Mouse (Mus musculus): Measurements from ENCODE around the gene Nbea. TPM values are rescaled to one million over a fixed set of nuclear protein-coding genes. Genes with fewer than 3 reads are reported as not detected.

The Nbea gene
- polyA plus RNA-seq, 1 experiment from 2014 or later, result 5.4 TPM

DNA sequence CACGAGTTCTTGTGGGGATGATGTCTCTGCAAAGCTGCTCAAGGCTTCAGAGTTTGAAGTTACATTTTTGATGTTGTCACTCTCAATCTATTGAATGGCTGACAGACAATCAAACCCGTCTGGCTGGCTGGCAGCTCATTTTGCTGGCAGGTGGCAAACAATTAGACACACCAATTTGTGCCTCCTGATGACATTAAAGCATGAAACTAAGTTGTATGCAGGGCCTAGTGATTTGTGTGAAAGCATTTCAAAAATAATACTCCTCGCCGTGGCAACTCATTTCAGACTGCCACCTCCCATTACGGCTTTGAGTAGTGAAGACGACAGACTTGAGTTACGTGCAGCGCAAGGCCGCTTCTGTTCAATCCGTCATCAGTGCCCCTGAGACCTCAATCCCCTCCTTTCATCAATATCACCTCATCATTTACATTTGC lies 217.8 kb downstream of the Nbea start:
- Histone ChIP-seq H3K4me3 (ENCODE audit: low read length) (no peak overlapping the region), H3K4me2 (ENCODE audit: low read depth, low read length) (no peak overlapping the region), H3K27me3 (ENCODE audit: control insufficient read depth, insufficient read depth, low read depth, low read length) (no peaks in the 10 kb centered on the region), H3K27ac (ENCODE audit: low read length) (no peak overlapping the region), H3K36me3 (ENCODE audit: control insufficient read depth, insufficient read depth, low read length) (0 out of 2 replicates have a peak, but pooled peaks cover 4% of the 10 kb centered on the region), H3K9ac (ENCODE audit: low read length) (no peak overlapping the region), H3K9me3 (ENCODE audit: control insufficient read depth, low read length) (no peaks in the 10 kb centered on the region), H3K4me1 (replicated peaks; ENCODE audit: control insufficient read depth, insufficient read depth, low read length) (no peaks in the 10 kb centered on the region)
- no peak for ATAC-seq (ENCODE audit: low read depth)
- WGBS, result 62% methylated on average over 10 of the region's 10 CpGs

DNA sequence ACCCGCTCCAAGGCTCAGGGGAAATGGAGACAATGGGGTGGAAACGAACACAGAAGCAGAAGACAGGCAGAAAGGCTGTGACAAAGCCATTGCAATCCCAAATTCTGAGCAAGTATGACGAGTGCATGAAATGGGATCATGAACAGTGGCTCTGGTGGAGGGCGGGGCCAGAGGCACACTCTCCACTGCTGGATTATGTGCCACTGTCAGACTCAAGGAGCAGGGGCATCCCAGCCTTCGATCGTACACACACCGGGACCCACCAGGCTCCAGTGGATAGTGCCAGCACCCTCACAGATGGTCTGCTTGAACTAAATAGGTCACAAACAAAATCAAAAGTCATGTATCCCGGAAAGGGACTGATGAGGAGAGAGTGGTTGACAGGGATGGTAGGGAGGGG lies 220.5 kb downstream of the Nbea start:
- WGBS, result 71% methylated on average over 8 of the region's 8 CpGs
- 0 out of 2 replicates have a peak, but pooled peaks cover 4% of the 10 kb centered on the region for H3K36me3 ChIP-seq (ENCODE audit: control insufficient read depth, insufficient read depth, low read length)
- H3K4me2 ChIP-seq (ENCODE audit: low read depth, low read length), result no peak overlapping the region
- H3K27me3 ChIP-seq (ENCODE audit: control insufficient read depth, insufficient read depth, low read depth, low read length), result no peaks in the 10 kb centered on the region
- H3K4me3 ChIP-seq (ENCODE audit: low read length), result no peak overlapping the region
- no peak for ATAC-seq (ENCODE audit: low read depth)
- H3K9ac ChIP-seq (ENCODE audit: low read length), result no peak overlapping the region
- H3K27ac ChIP-seq (ENCODE audit: low read length), result no peak overlapping the region
- no peaks in the 10 kb centered on the region for H3K4me1 ChIP-seq (replicated peaks; ENCODE audit: control insufficient read depth, insufficient read depth, low read length)
- no peaks in the 10 kb centered on the region for H3K9me3 ChIP-seq (ENCODE audit: control insufficient read depth, low read length)

DNA sequence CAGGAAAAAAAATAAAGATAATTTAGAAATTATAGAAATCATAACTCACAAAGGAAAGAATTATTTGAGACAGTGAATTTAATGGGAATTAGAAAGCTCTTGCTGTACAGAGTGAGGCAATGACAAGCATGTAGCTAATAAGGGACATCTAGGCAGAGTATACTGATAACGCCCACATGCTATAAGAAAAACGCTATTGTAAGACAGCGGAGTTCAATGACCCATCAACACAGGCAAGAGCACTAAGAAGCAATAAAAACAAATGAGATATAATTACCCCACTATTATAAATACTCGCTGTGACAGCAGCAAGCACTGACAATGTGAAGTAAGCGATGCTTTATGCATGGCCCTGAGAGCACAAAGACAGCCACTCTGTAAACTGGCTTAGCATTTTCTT lies 233.5 kb downstream of the Nbea start:
- ATAC-seq (ENCODE audit: low read depth), result no peak

DNA sequence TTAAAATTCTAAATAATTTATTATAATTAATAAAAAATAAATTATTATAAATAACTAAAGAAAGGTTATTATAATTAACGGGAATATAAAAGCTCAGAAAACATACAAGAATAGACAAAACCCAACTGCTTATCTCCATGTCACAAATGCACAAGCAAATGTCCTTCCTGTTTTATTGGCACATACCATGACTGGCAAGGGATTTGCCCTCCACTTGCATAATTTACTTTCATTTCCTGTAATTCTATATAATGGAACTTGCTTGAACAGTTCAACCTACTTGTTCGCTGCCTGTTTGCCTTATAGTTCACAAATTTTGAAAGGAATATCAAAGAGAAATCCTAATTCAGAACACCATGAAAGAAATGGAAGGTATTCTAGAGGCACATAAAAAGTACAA lies 234.4 kb downstream of the Nbea start:
- Histone ChIP-seq H3K9me3 (ENCODE audit: control insufficient read depth, low read length) (no peaks in the 10 kb centered on the region), H3K4me2 (ENCODE audit: low read depth, low read length) (no peak overlapping the region), H3K4me1 (replicated peaks; ENCODE audit: control insufficient read depth, insufficient read depth, low read length) (no peaks in the 10 kb centered on the region), H3K9ac (ENCODE audit: low read length) (no peak overlapping the region), H3K27me3 (ENCODE audit: control insufficient read depth, insufficient read depth, low read depth, low read length) (no peaks in the 10 kb centered on the region), H3K27ac (ENCODE audit: low read length) (no peak overlapping the region), H3K4me3 (ENCODE audit: low read length) (no peak overlapping the region), H3K36me3 (ENCODE audit: control insufficient read depth, insufficient read depth, low read length) (no peaks in the 10 kb centered on the region)
- WGBS, result 86% methylated on average over 2 of the region's 2 CpGs
- no peak for ATAC-seq (ENCODE audit: low read depth)

More for the DNA sequence above, 233.5 kb downstream of the Nbea start:
- Histone ChIP-seq H3K27ac (ENCODE audit: low read length) (no peak overlapping the region), H3K36me3 (ENCODE audit: control insufficient read depth, insufficient read depth, low read length) (no peaks in the 10 kb centered on the region), H3K9ac (ENCODE audit: low read length) (no peak overlapping the region), H3K4me1 (replicated peaks; ENCODE audit: control insufficient read depth, insufficient read depth, low read length) (no peaks in the 10 kb centered on the region), H3K9me3 (ENCODE audit: control insufficient read depth, low read length) (no peaks in the 10 kb centered on the region), H3K4me2 (ENCODE audit: low read depth, low read length) (no peak overlapping the region), H3K4me3 (ENCODE audit: low read length) (no peak overlapping the region), H3K27me3 (ENCODE audit: control insufficient read depth, insufficient read depth, low read depth, low read length) (no peaks in the 10 kb centered on the region)
- 81% methylated on average over 5 of the region's 5 CpGs for WGBS

DNA sequence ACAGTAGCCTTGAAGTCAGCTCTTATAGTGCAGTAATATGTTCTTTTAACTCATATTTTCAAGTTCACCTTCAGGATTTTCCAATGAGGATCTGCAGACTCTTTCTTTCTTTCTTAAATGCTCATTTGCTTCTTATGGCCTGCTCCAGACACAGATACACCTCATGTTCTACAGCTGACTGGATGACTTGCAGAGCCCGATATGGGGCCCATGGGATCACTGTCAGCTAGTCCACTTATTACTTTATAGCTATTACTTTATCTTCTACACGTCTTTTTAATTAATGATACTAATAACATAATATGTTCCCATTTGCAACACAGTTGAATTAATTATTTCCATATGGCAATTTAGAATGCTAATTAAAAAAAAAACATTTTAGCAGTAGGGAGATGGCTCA lies 256.2 kb downstream of the Nbea start:
- H3K9me3 ChIP-seq (ENCODE audit: control insufficient read depth, low read length), result no peaks in the 10 kb centered on the region
- no peak overlapping the region for H3K27ac ChIP-seq (ENCODE audit: low read length)
- WGBS, result 88% methylated on average over 2 of the region's 2 CpGs
- no peak overlapping the region for H3K4me2 ChIP-seq (ENCODE audit: low read depth, low read length)
- no peaks in the 10 kb centered on the region for H3K4me1 ChIP-seq (replicated peaks; ENCODE audit: control insufficient read depth, insufficient read depth, low read length)
- H3K27me3 ChIP-seq (ENCODE audit: control insufficient read depth, insufficient read depth, low read depth, low read length), result no peaks in the 10 kb centered on the region
- H3K9ac ChIP-seq (ENCODE audit: low read length), result no peak overlapping the region
- H3K4me3 ChIP-seq (ENCODE audit: low read length), result no peak overlapping the region
- no peaks in the 10 kb centered on the region for H3K36me3 ChIP-seq (ENCODE audit: control insufficient read depth, insufficient read depth, low read length)
- ATAC-seq (ENCODE audit: low read depth), result no peak

DNA sequence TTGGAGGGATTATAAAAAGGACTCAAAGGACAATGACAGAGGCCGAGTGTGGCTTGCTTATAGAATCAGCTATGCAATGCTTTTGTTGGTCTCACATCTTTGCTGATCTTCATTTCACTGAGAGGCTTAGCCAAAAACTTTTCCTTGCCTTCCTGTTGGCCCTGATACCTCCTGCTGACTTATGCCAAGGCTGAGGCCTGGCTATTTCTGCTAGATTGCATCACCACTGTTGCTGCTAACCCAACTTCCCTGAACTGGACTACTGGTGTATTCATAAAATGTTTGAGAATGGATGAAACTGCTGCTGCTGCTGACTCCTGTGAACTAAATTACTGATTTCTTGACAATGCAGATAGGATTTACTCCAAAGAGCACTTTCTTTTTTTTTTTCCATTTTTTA lies 274.2 kb downstream of the Nbea start:
- no peak overlapping the region for H3K4me2 ChIP-seq (ENCODE audit: low read depth, low read length)
- 80% methylated on average over 1 of the region's 1 CpGs for WGBS
- no peak overlapping the region for H3K27ac ChIP-seq (ENCODE audit: low read length)
- no peaks in the 10 kb centered on the region for H3K36me3 ChIP-seq (ENCODE audit: control insufficient read depth, insufficient read depth, low read length)
- no peak for ATAC-seq (ENCODE audit: low read depth)
- no peaks in the 10 kb centered on the region for H3K27me3 ChIP-seq (ENCODE audit: control insufficient read depth, insufficient read depth, low read depth, low read length)
- no peak overlapping the region for H3K4me3 ChIP-seq (ENCODE audit: low read length)
- no peaks in the 10 kb centered on the region for H3K9me3 ChIP-seq (ENCODE audit: control insufficient read depth, low read length)
- no peak overlapping the region for H3K9ac ChIP-seq (ENCODE audit: low read length)
- no peaks in the 10 kb centered on the region for H3K4me1 ChIP-seq (replicated peaks; ENCODE audit: control insufficient read depth, insufficient read depth, low read length)

DNA sequence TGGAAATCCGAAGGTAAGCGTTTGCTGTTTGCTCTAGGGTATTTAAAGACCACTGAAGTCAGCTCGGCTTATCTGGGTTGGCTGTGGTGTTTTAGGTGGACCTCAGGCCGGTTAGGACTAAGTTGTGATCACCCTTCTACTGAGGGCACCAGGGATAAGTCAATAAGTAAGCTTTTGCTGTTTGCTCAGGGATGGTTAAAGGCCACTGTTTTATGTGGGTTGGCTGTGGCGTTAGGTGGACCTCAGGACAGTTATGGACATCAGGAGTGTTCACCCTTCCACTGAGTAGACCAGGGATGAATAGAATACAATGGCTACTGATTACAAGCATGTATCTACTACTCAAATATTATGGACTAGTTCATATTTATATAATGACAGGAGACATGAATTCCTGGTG lies 292.9 kb downstream of the Nbea start:
- WGBS, result 74% methylated on average over 5 of the region's 5 CpGs
- H3K9me3 ChIP-seq (ENCODE audit: control insufficient read depth, low read length), result no peaks in the 10 kb centered on the region
- no peaks in the 10 kb centered on the region for H3K36me3 ChIP-seq (ENCODE audit: control insufficient read depth, insufficient read depth, low read length)
- H3K27me3 ChIP-seq (ENCODE audit: control insufficient read depth, insufficient read depth, low read depth, low read length), result no peaks in the 10 kb centered on the region
- H3K9ac ChIP-seq (ENCODE audit: low read length), result no peak overlapping the region
- H3K27ac ChIP-seq (ENCODE audit: low read length), result no peak overlapping the region
- H3K4me2 ChIP-seq (ENCODE audit: low read depth, low read length), result no peak overlapping the region
- no peaks in the 10 kb centered on the region for H3K4me1 ChIP-seq (replicated peaks; ENCODE audit: control insufficient read depth, insufficient read depth, low read length)
- H3K4me3 ChIP-seq (ENCODE audit: low read length), result no peak overlapping the region
- no peak for ATAC-seq (ENCODE audit: low read depth)

DNA sequence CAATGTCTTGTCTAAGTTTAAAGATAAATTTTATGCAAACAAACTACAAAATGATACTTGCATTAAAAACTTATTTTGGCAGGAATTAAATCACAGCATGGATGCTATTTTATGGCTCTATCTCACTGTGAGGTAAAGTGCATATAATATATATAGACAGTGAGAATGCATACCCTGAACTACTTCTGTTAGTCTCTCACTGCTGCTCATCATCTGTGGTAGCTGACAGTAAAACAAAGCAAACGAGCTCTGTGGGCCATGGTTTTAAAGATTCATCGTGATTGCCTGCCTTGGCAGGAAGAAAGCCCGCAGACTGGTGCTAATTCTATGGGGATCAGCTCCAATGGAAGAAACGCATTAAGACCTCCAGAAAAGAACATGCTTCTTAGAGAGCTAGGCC lies 294.3 kb downstream of the Nbea start:
- H3K9ac ChIP-seq (ENCODE audit: low read length), result no peak overlapping the region
- no peak overlapping the region for H3K4me2 ChIP-seq (ENCODE audit: low read depth, low read length)
- no peaks in the 10 kb centered on the region for H3K36me3 ChIP-seq (ENCODE audit: control insufficient read depth, insufficient read depth, low read length)
- H3K9me3 ChIP-seq (ENCODE audit: control insufficient read depth, low read length), result no peaks in the 10 kb centered on the region
- no peaks in the 10 kb centered on the region for H3K27me3 ChIP-seq (ENCODE audit: control insufficient read depth, insufficient read depth, low read depth, low read length)
- no peak overlapping the region for H3K4me3 ChIP-seq (ENCODE audit: low read length)
- no peaks in the 10 kb centered on the region for H3K4me1 ChIP-seq (replicated peaks; ENCODE audit: control insufficient read depth, insufficient read depth, low read length)
- no peak overlapping the region for H3K27ac ChIP-seq (ENCODE audit: low read length)
- 77% methylated on average over 4 of the region's 4 CpGs for WGBS
- no peak for ATAC-seq (ENCODE audit: low read depth)

DNA sequence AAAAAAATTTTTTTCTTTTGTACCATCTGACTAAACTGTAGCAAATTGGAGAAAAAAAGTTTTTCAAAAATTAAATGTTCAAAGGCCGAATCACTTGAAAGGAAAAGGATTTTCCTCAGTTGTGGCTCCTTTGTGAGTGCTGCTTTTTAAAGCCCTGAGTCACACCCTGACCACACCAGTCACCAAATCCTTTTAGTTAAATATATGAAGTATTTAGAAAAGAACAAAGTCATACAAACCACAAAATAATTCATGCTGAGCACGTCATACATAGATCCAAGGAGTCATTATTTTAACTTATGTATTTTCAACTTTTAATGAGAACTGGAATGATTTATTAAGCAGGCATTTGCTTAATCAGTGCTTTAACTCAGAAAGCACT lies 295.7 kb downstream of the Nbea start:
- Histone ChIP-seq H3K9ac (ENCODE audit: low read length) (no peak overlapping the region), H3K27ac (ENCODE audit: low read length) (no peak overlapping the region), H3K9me3 (ENCODE audit: control insufficient read depth, low read length) (no peaks in the 10 kb centered on the region), H3K36me3 (ENCODE audit: control insufficient read depth, insufficient read depth, low read length) (no peaks in the 10 kb centered on the region), H3K27me3 (ENCODE audit: control insufficient read depth, insufficient read depth, low read depth, low read length) (no peaks in the 10 kb centered on the region), H3K4me3 (ENCODE audit: low read length) (no peak overlapping the region), H3K4me2 (ENCODE audit: low read depth, low read length) (no peak overlapping the region), H3K4me1 (replicated peaks; ENCODE audit: control insufficient read depth, insufficient read depth, low read length) (no peaks in the 10 kb centered on the region)
- WGBS, result 61% methylated on average over 2 of the region's 2 CpGs
- ATAC-seq (ENCODE audit: low read depth), result no peak

DNA sequence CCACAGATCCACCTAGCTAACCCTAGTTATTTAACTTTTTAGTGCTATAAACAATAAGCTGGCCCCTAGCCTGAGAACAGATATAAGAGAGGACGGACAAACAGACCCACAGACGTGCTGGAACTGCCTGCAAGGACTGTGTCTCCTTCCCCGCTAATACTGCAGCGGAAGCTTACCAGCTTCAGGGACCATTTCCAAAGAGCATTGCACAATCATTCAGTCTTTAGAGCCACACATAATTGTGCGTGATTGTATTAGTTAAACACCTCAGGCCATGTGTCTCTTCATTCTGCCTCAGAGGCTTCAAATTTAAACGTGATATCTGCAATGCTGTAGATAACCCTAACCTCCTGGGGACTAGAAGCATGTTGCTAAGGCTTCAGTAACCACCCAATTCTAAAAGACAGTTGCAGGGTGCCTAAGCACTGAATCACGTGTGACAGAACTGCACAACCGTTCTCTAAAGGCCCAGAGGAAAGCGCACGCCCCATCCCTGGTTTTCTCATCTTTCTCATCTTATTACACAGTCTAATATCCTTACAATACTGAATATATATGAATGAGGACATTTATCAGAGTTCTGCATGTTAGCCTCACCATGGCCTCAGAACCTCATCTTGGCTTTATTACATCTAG lies 296.2 kb downstream of the Nbea start:
- no peak for ATAC-seq (ENCODE audit: low read depth)
- no peaks in the 10 kb centered on the region for H3K4me1 ChIP-seq (replicated peaks; ENCODE audit: control insufficient read depth, insufficient read depth, low read length)
- 59% methylated on average over 10 of the region's 10 CpGs for WGBS

More for the DNA sequence above, 296.2 kb downstream of the Nbea start:
- no peaks in the 10 kb centered on the region for H3K9me3 ChIP-seq (ENCODE audit: control insufficient read depth, low read length)
- H3K36me3 ChIP-seq (ENCODE audit: control insufficient read depth, insufficient read depth, low read length), result no peaks in the 10 kb centered on the region
- H3K27me3 ChIP-seq (ENCODE audit: control insufficient read depth, insufficient read depth, low read depth, low read length), result no peaks in the 10 kb centered on the region
- H3K4me2 ChIP-seq (ENCODE audit: low read depth, low read length), result no peak overlapping the region
- no peak overlapping the region for H3K9ac ChIP-seq (ENCODE audit: low read length)
- no peak overlapping the region for H3K4me3 ChIP-seq (ENCODE audit: low read length)
- no peak overlapping the region for H3K27ac ChIP-seq (ENCODE audit: low read length)
